Mouse (Mus musculus) liver, postnatal 0 days (tissue): ENCODE measurements around the gene Rtca. TPM values are rescaled to one million over a fixed set of nuclear protein-coding genes. Genes with fewer than 3 reads are reported as not detected.

Experiments
- ATAC-seq: fragments of 200-750 bp; cut with Nextera tagmentation; 2 replicates; pipeline ENCODE4 v1.8.0; 2017; ENCODE audit warnings: mild to moderate bottlenecking, moderate library complexity
- DNase-seq: peaks from one replicate; pipeline ENCODE4 v3.0.0-alpha.2; 2016
- H3K27ac ChIP-seq: fragments of 300-500 bp; sonication (generic); 2 replicates; pipeline ENCODE4 v1.5.1; 2014; ENCODE audit warnings: antibody characterized with exemption, moderate library complexity, mild to moderate bottlenecking, low read depth
- H3K27me3 ChIP-seq: fragments of 300-500 bp; sonication (generic); 2 replicates; pipeline ENCODE4 v1.6.1; 2014; ENCODE audit warnings: low read length, control low read depth, mixed read lengths; ENCODE audit not compliant: insufficient read depth
- H3K36me3 ChIP-seq: fragments of 300-500 bp; sonication (generic); replicated peaks from 2 replicates; pipeline ENCODE4 v1.6.1; 2014; ENCODE audit warnings: mild to moderate bottlenecking, control low read depth, low read length, moderate library complexity, mixed read lengths; ENCODE audit not compliant: insufficient read depth
- H3K4me1 ChIP-seq: fragments of 300-500 bp; sonication (generic); 2 replicates; pipeline ENCODE4 v1.6.1; 2014; ENCODE audit warnings: antibody characterized with exemption, mild to moderate bottlenecking, control low read depth; ENCODE audit not compliant: insufficient read depth
- H3K4me2 ChIP-seq: fragments of 300-500 bp; sonication (generic); 2 replicates; pipeline ENCODE4 v1.6.1; 2014; ENCODE audit warnings: low read depth, mild to moderate bottlenecking, low read length, moderate library complexity, mixed read lengths
- H3K4me3 ChIP-seq: fragments of 300-500 bp; sonication (generic); 2 replicates; pipeline ENCODE4 v1.5.1; 2014; ENCODE audit warnings: low read depth, low read length
- H3K9ac ChIP-seq: fragments of 300-500 bp; sonication (generic); replicated peaks from 2 replicates; pipeline ENCODE4 v1.6.1; 2014; ENCODE audit warnings: mild to moderate bottlenecking, moderate library complexity
- H3K9me3 ChIP-seq: fragments of 300-500 bp; sonication (generic); 2 replicates; pipeline ENCODE4 v1.6.1; 2016; ENCODE audit warnings: mild to moderate bottlenecking, control low read depth, low read length, mixed read lengths
- CTCF ChIP-seq: sonication (generic); IDR thresholded peaks from 2 replicates; pipeline ENCODE4 v1.5.1; 2016; ENCODE audit warnings: antibody characterized with exemption, low read depth
- EP300 ChIP-seq: IDR thresholded peaks from 2 replicates; pipeline ENCODE4 v1.6.1; 2016; ENCODE audit warnings: antibody characterized with exemption, low read depth, mild to moderate bottlenecking
- WGBS: fragments of 180-500 bp; shearing (Covaris S2); extraction: QIAGEN DNeasy Blood & Tissue Kit; methylation state at CpG from one replicate; pipeline ENCODE4 v1.1.7; 2014; ENCODE audit not compliant: insufficient replicate concordance; 5-methylcytosine and 5-hydroxymethylcytosine counted together
- polyA plus RNA-seq: library from polyadenylated mRNA; unstranded; fragments of >200 nt; fragmentation: Nextera tagmentation; extraction: Ambion mirVana; gene quantifications from 2 replicates; pipeline ENCODE4 v1.2.1, GENCODE M21; 2015

Gene Rtca
- polyA plus RNA-seq, 1 experiment from 2014 or later = 20.3 TPM

- no peak overlapping the region for H3K4me3 ChIP-seq
- H3K4me2 ChIP-seq = no peak overlapping the region
- DNase-seq (no peak), ATAC-seq (no peak)
- no peaks in the 10 kb centered on the region for H3K9me3 ChIP-seq
- no peaks in the 10 kb centered on the region for H3K4me1 ChIP-seq
- TF ChIP-seq EP300 (no peak), CTCF (no peak)
- no peak overlapping the region for H3K27ac ChIP-seq
- 66% methylated on average over 2 of the region's 2 CpGs for WGBS
- H3K27me3 ChIP-seq = no peaks in the 10 kb centered on the region
- no peaks in the 10 kb centered on the region for H3K36me3 ChIP-seq
- H3K9ac ChIP-seq = no peak overlapping the region
These were observed 43.7 kb downstream of the Rtca start for GRCm38 (mm10) chr3:116464318-116464717.

- ATAC-seq = no peak
These were observed 47.0 kb downstream of the Rtca start for GRCm38 (mm10) chr3:116461053-116461452.

DNA sequence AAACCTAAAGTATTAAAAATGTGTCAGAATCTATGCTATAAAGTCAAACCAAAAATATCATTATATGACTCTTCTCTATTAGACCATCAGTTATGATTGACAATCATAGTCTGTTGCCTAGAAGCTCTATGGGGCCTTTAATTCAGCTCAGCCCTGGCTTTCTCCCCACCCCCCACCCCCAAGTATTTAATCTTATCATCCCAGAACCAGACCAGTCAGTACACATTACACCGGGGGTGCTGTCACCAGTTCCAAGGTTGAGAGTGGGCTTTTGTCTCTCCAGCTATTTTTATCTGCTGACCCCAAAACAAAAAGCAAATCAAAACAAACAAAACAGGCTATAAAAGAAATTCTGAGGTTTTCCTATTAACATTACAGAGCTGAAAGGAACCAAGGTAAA lies 53.5 kb downstream of the Rtca start:
- H3K27ac ChIP-seq = no peak overlapping the region
- WGBS = 18% methylated on average over 1 of the region's 1 CpGs
- DNase-seq = no peak
- no peaks in the 10 kb centered on the region for H3K27me3 ChIP-seq
- no peak for ATAC-seq
- no peaks in the 10 kb centered on the region; the same call in 1 of the 2 replicates for H3K9me3 ChIP-seq
- H3K4me3 ChIP-seq = no peak overlapping the region
- H3K9ac ChIP-seq = no peak overlapping the region
- H3K4me1 ChIP-seq = no peaks in the 10 kb centered on the region
- no peaks in the 10 kb centered on the region for H3K36me3 ChIP-seq
- H3K4me2 ChIP-seq = no peak overlapping the region
- TF ChIP-seq EP300 (no peak), CTCF (no peak)

More at GRCm38 (mm10) chr3:116461053-116461452, 47.0 kb downstream of the Rtca start:
- Histone ChIP-seq H3K4me3 (no peak overlapping the region), H3K36me3 (no peaks in the 10 kb centered on the region), H3K9ac (no peak overlapping the region), H3K4me1 (no peaks in the 10 kb centered on the region), H3K27ac (no peak overlapping the region), H3K27me3 (no peaks in the 10 kb centered on the region), H3K4me2 (no peak overlapping the region), H3K9me3 (no peaks in the 10 kb centered on the region)
- TF ChIP-seq EP300 = no peak
- TF ChIP-seq CTCF = no peak
- DNase-seq = no peak
- 61% methylated on average over 4 of the region's 4 CpGs for WGBS

DNA sequence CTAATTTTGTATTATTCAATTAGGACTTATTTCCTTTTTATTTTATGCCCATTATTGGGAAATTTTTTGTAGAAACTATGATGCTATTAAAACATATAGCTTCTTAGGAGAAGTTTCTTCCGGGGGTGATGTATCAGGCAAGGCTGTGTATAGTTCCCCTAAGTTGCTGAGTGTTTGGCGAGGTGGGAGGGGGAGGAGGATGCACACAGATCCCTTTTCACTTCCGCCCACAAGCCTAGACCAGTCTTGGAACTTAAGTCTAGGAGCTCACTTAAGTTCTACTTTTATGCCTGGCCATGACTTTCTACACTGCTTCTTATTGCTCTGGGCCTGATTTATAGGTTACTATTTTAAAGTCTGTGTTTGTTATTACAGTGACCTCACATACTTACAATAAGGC lies 57.3 kb downstream of the Rtca start:
- Histone ChIP-seq H3K9me3 (no peaks in the 10 kb centered on the region; the same call in 1 of the 2 replicates), H3K9ac (no peak overlapping the region), H3K27ac (no peak overlapping the region), H3K4me2 (no peak overlapping the region), H3K4me1 (no peaks in the 10 kb centered on the region), H3K4me3 (no peak overlapping the region), H3K36me3 (no peaks in the 10 kb centered on the region), H3K27me3 (no peaks in the 10 kb centered on the region)
- ATAC-seq = no peak
- TF ChIP-seq EP300 = no peak
- no peak for TF ChIP-seq CTCF
- DNase-seq = no peak
- 57% methylated on average over 3 of the region's 3 CpGs for WGBS

GRCm38 (mm10) chr3:116444327-116444726 lies 63.7 kb downstream of the Rtca start:
- Histone ChIP-seq H3K4me2 (no peak overlapping the region), H3K4me1 (no peaks in the 10 kb centered on the region; the same call in 1 of the 2 replicates), H3K27ac (no peak overlapping the region), H3K9ac (no peak overlapping the region), H3K4me3 (no peak overlapping the region), H3K36me3 (no peaks in the 10 kb centered on the region), H3K27me3 (no peaks in the 10 kb centered on the region), H3K9me3 (no peaks in the 10 kb centered on the region)
- ATAC-seq = no peak
- no peak for DNase-seq
- WGBS = 82% methylated on average over 9 of the region's 9 CpGs
- TF ChIP-seq CTCF (no peak), EP300 (no peak)

DNA sequence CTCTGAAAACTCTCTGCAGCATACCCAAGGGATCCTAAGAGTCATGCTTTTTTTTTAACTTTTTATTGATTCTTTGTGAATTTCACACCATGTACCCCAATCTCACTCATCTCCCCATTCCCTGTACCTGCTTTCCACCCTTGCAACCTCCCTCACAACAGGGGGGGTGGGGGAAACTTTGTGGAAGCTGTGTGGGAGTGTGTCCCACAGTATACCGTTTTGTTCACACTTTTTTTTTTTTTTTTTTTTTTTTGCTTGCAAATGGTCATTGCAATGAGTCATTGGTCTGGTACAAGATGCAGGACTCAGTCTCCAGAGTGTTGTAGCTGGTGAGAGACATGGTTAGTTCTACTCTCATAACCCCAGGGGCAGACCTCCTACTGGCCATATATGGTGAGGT lies 65.2 kb downstream of the Rtca start:
- TF ChIP-seq CTCF = no peak
- no peak for TF ChIP-seq EP300
- Histone ChIP-seq H3K4me2 (no peak overlapping the region), H3K27ac (no peak overlapping the region), H3K36me3 (no peaks in the 10 kb centered on the region), H3K4me3 (no peak overlapping the region), H3K9ac (no peak overlapping the region), H3K4me1 (no peaks in the 10 kb centered on the region; the same call in 1 of the 2 replicates), H3K9me3 (no peaks in the 10 kb centered on the region), H3K27me3 (no peaks in the 10 kb centered on the region)
- DNase-seq = no peak
- WGBS = 41% methylated on average over 1 of the region's 1 CpGs
- no peak for ATAC-seq

DNA sequence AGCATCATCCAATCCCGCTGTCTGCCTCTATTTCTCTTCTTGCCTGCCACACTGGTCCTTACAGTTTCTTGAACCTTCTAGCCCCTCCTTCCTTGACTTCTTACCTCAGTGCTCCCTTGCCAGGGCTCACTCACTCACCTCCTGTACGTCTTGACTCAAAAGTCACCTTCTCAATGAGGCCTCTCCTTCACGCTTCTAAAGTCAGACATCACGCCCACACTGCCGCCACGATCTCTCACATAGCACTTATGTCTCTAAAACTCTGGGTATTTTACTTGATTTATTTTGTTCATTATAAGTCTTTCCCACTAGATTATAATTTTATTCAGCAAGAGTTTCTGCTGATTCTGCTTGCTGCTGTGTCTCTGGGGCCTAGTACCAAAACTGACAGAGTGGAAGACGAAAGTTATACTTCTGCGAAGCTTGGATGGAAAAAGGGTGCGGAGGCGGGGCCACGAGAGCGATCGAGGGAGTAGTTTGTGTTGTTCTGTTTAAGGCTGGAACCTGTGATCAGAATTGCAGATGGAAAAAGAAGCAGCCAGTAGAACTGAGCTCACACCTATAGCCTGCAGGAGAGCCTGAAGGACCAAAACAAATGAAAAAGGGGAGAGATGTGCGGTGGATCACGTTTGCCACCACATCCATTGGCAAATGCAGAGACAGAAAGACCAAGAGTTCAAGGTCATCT lies 66.3 kb downstream of the Rtca start:
- 83% methylated on average over 15 of the region's 15 CpGs for WGBS
- TF ChIP-seq CTCF (no peak), EP300 (no peak)

More for the DNA sequence above, 66.3 kb downstream of the Rtca start:
- H3K9ac ChIP-seq = no peak overlapping the region
- H3K4me1 ChIP-seq = peaks cover 5% of the 10 kb centered on the region
- ATAC-seq (no peak), DNase-seq (no peak)
- no peak overlapping the region for H3K4me3 ChIP-seq
- no peaks in the 10 kb centered on the region for H3K9me3 ChIP-seq
- H3K27ac ChIP-seq = no peak overlapping the region
- no peaks in the 10 kb centered on the region for H3K36me3 ChIP-seq
- no peak overlapping the region for H3K4me2 ChIP-seq
- no peaks in the 10 kb centered on the region for H3K27me3 ChIP-seq
